Mouse (Mus musculus) CH12.LX (cell line): ENCODE data around the gene Theg.

ENCODE experiments used
- EP300 ChIP-seq: IDR thresholded peaks from 2 replicates; pipeline ENCODE4 v1.6.1; 2011; ENCODE audit warnings: low read length, improper control_type of control experiment
- GABPA ChIP-seq: IDR thresholded peaks from 2 replicates; pipeline ENCODE4 v1.6.1; 2012; ENCODE audit warnings: low read depth, low read length, improper control_type of control experiment, inconsistent platforms; ENCODE audit not compliant: insufficient replicate concordance
- HCFC1 ChIP-seq: IDR thresholded peaks from 2 replicates; pipeline ENCODE4 v1.6.1; 2012; ENCODE audit warnings: low read depth, mild to moderate bottlenecking, inconsistent platforms, low read length, improper control_type of control experiment
- MAFK ChIP-seq: IDR thresholded peaks from 2 replicates; pipeline ENCODE4 v1.6.1; 2011; ENCODE audit warnings: low read length, improper control_type of control experiment; ENCODE audit not compliant: insufficient replicate concordance
- MYC ChIP-seq: IDR thresholded peaks from 2 replicates; pipeline ENCODE4 v1.6.1; 2011; ENCODE audit warnings: low read depth, mild to moderate bottlenecking, improper control_type of control experiment, low read length
- POLR2A ChIP-seq: IDR thresholded peaks from 2 replicates; pipeline ENCODE4 v1.6.1; 2011; ENCODE audit warnings: low read depth, mild to moderate bottlenecking, improper control_type of control experiment, low read length
- ZMIZ1 ChIP-seq: IDR thresholded peaks from 2 replicates; pipeline ENCODE4 v1.6.1; 2012; ENCODE audit warnings: low read depth, mild to moderate bottlenecking, inconsistent platforms, low read length, improper control_type of control experiment

DNA sequence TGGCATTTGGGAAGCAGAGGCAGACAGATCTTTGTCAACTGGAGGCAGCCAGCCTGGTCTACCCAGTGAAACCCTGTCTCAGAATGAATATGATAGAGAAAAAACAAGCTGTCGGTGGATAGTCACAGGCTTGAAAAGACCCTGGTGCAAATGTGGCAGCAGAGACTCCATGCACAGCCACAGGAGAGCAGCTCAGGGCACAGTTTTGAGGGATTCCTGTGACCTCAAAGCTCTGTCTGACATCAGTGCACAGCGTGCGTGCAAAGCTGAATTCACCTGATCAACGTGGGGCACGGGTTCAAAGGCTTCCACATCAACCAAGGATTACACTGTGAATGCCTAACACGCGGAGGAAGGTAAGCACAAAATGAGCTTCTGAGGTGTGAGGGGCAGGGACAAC is 6.8 kb downstream of the Theg start:
- TF ChIP-seq HCFC1, result no peak
- no peak for TF ChIP-seq EP300
- no peak for TF ChIP-seq POLR2A
- no peak for TF ChIP-seq ZMIZ1
- TF ChIP-seq GABPA, result no peak
- no peak for TF ChIP-seq MAFK
- no peak for TF ChIP-seq MYC
